Mouse (Mus musculus) neural tube, embryonic 11.5 days (tissue): Measurements from ENCODE around the gene Ptgis. TPM values are rescaled to one million over a fixed set of nuclear protein-coding genes. Genes with fewer than 3 reads are reported as not detected.

ENCODE experiments used
- ATAC-seq: fragments of 200-750 bp; cut with Nextera tagmentation; 2 replicates; pipeline ENCODE4 v1.8.0; 2017; ENCODE audit warnings: moderate number of reproducible peaks, mild to moderate bottlenecking, moderate TSS enrichment, moderate library complexity; ENCODE audit not compliant: insufficient read depth, low FRiP score, low TSS enrichment
- DNase-seq: peaks from one replicate; pipeline ENCODE4 v3.0.0-alpha.2; 2015; ENCODE audit warnings: low spot score
- H3K27ac ChIP-seq: fragments of 300-500 bp; sonication (generic); 2 replicates; pipeline ENCODE4 v1.5.1; 2014; ENCODE audit warnings: low read depth, mild to moderate bottlenecking, low read length
- H3K27me3 ChIP-seq: fragments of 300-500 bp; sonication (generic); 2 replicates; pipeline ENCODE4 v1.6.1; 2014; ENCODE audit warnings: mild to moderate bottlenecking, low read length, mixed read lengths; ENCODE audit not compliant: control insufficient read depth, insufficient read depth
- H3K36me3 ChIP-seq: fragments of 300-500 bp; sonication (generic); 2 replicates; pipeline ENCODE4 v1.6.1; 2014; ENCODE audit warnings: mild to moderate bottlenecking, low read length, moderate library complexity, mixed read lengths; ENCODE audit not compliant: control insufficient read depth, insufficient read depth
- H3K4me1 ChIP-seq: fragments of 300-500 bp; sonication (generic); 2 replicates; pipeline ENCODE4 v1.6.1; 2014; ENCODE audit warnings: low read length, mixed read lengths; ENCODE audit not compliant: control insufficient read depth, insufficient read depth
- H3K4me2 ChIP-seq: fragments of 300-500 bp; sonication (generic); 2 replicates; pipeline ENCODE4 v1.6.1; 2014; ENCODE audit warnings: low read depth, mild to moderate bottlenecking, moderate library complexity
- H3K4me3 ChIP-seq: fragments of 300-500 bp; sonication (generic); 2 replicates; pipeline ENCODE4 v1.5.1; 2014; ENCODE audit warnings: low read depth, low read length
- H3K9ac ChIP-seq: fragments of 300-500 bp; sonication (generic); 2 replicates; pipeline ENCODE4 v1.6.1; 2014; ENCODE audit warnings: mild to moderate bottlenecking, low read length
- H3K9me3 ChIP-seq: fragments of 300-500 bp; sonication (generic); 2 replicates; pipeline ENCODE4 v1.6.1; 2016; ENCODE audit warnings: low read length; ENCODE audit not compliant: control insufficient read depth
- WGBS: fragments of 180-500 bp; shearing (Covaris S2); extraction: QIAGEN DNeasy Blood & Tissue Kit; methylation state at CpG from one replicate; pipeline ENCODE4 v1.1.7; 2014; 5-methylcytosine and 5-hydroxymethylcytosine counted together
- polyA plus RNA-seq: library from polyadenylated mRNA; unstranded; fragments of >200 nt; fragmentation: Nextera tagmentation; extraction: Ambion mirVana; gene quantifications from 2 replicates; pipeline ENCODE4 v1.2.1, GENCODE M21; 2014

Gene Ptgis
- polyA plus RNA-seq, 1 experiment from 2014 or later, result 10.6 TPM

- H3K27me3 ChIP-seq, result no peaks in the 10 kb centered on the region
- H3K9me3 ChIP-seq, result no peaks in the 10 kb centered on the region
- no peak overlapping the region for H3K9ac ChIP-seq
- no peak overlapping the region for H3K4me3 ChIP-seq
- no peaks in the 10 kb centered on the region for H3K36me3 ChIP-seq
- WGBS, result 53% methylated on average over 16 of the region's 16 CpGs
- no peak overlapping the region for H3K27ac ChIP-seq
- ATAC-seq (no peak), DNase-seq (peak; percentile 56)
- H3K4me1 ChIP-seq, result 0 out of 2 replicates have a peak, but pooled peaks cover 2% of the 10 kb centered on the region
- no peak overlapping the region for H3K4me2 ChIP-seq
Measured at GRCm38 (mm10) chr2:167201463-167202291, 38.7 kb downstream of the Ptgis start.

GRCm38 (mm10) chr2:167198660-167199427 lies 41.6 kb downstream of the Ptgis start:
- no peak overlapping the region for H3K9ac ChIP-seq
- 0 out of 2 replicates have a peak, but pooled peaks cover 2% of the 10 kb centered on the region for H3K4me1 ChIP-seq
- no peak overlapping the region for H3K27ac ChIP-seq
- no peaks in the 10 kb centered on the region for H3K27me3 ChIP-seq
- ATAC-seq (no peak), DNase-seq (peak; percentile 28)
- H3K4me2 ChIP-seq, result no peak overlapping the region
- H3K36me3 ChIP-seq, result no peaks in the 10 kb centered on the region
- H3K4me3 ChIP-seq, result no peak overlapping the region
- H3K9me3 ChIP-seq, result no peaks in the 10 kb centered on the region
- WGBS, result 61% methylated on average over 13 of the region's 13 CpGs

- H3K4me3 ChIP-seq, result no peak overlapping the region
- DNase-seq (no peak), ATAC-seq (no peak)
- H3K27ac ChIP-seq, result no peak overlapping the region
- no peaks in the 10 kb centered on the region for H3K36me3 ChIP-seq
- 86% methylated on average over 3 of the region's 3 CpGs for WGBS
- H3K27me3 ChIP-seq, result peaks cover 27% of the 10 kb centered on the region
- H3K9me3 ChIP-seq, result no peaks in the 10 kb centered on the region
- H3K4me1 ChIP-seq, result peaks cover 11% of the 10 kb centered on the region
- no peak overlapping the region for H3K4me2 ChIP-seq
- no peak overlapping the region for H3K9ac ChIP-seq
Measured at GRCm38 (mm10) chr2:167193361-167193760, 47.0 kb downstream of the Ptgis start.

- Histone ChIP-seq H3K4me2 (peak within 1 kb of the TSS; percentile 91), H3K9me3 (no peaks in the 10 kb centered on the region), H3K36me3 (no peaks in the 10 kb centered on the region), H3K27ac (no peak within 1 kb of the TSS), H3K4me3 (peak within 1 kb of the TSS; percentile 59), H3K27me3 (peaks cover 38% of the 10 kb centered on the region), H3K9ac (peak within 1 kb of the TSS; percentile 52), H3K4me1 (peaks cover 12% of the 10 kb centered on the region)
- under 1% methylated on average over 34 of the region's 41 CpGs for WGBS
- DNase-seq, result peak; percentile 86
- peak; percentile 66; the same call in 1 of the 2 replicates for ATAC-seq
Measured at GRCm38 (mm10) chr2:167190076-167190399, 50.4 kb downstream of the Ptgis start, which contains the start of gene Kcnb1. TSS of gene Kcnb1 (minus strand) at chr2:167190155.

- peak; percentile 33 for ATAC-seq
- no peaks in the 10 kb centered on the region for H3K36me3 ChIP-seq
- peak overlapping the region; percentile 91 for H3K4me2 ChIP-seq
- peak overlapping the region; percentile 59 for H3K4me3 ChIP-seq
- H3K27me3 ChIP-seq, result peaks cover 38% of the 10 kb centered on the region
- H3K4me1 ChIP-seq, result peaks cover 12% of the 10 kb centered on the region
- H3K27ac ChIP-seq, result no peak overlapping the region
- peak overlapping the region; percentile 52 for H3K9ac ChIP-seq
- 1% methylated on average over 34 of the region's 91 CpGs for WGBS
- no peaks in the 10 kb centered on the region for H3K9me3 ChIP-seq
- peak; percentile 62 for DNase-seq
Measured at GRCm38 (mm10) chr2:167189291-167190075, 50.9 kb downstream of the Ptgis start.

GRCm38 (mm10) chr2:167188315-167189207 lies 51.8 kb downstream of the Ptgis start:
- peak; percentile 49 for ATAC-seq
- no peak overlapping the region for H3K27ac ChIP-seq
- H3K9me3 ChIP-seq, result no peaks in the 10 kb centered on the region
- H3K4me3 ChIP-seq, result peak overlapping the region; percentile 59
- no peak overlapping the region for H3K9ac ChIP-seq
- H3K27me3 ChIP-seq, result peaks cover 38% of the 10 kb centered on the region
- H3K4me2 ChIP-seq, result peak overlapping the region; percentile 91
- H3K4me1 ChIP-seq, result peaks cover 12% of the 10 kb centered on the region
- DNase-seq, result peak; percentile 73
- no peaks in the 10 kb centered on the region for H3K36me3 ChIP-seq
- WGBS, result 19% methylated on average over 50 of the region's 83 CpGs

GRCm38 (mm10) chr2:167187119-167187518 lies 53.3 kb downstream of the Ptgis start:
- H3K9me3 ChIP-seq, result no peaks in the 10 kb centered on the region
- H3K27ac ChIP-seq, result no peak overlapping the region
- H3K4me2 ChIP-seq, result no peak overlapping the region
- DNase-seq (no peak), ATAC-seq (no peak)
- H3K4me3 ChIP-seq, result no peak overlapping the region
- WGBS, result 87% methylated on average over 5 of the region's 5 CpGs
- peaks cover 12% of the 10 kb centered on the region for H3K4me1 ChIP-seq
- peaks cover 38% of the 10 kb centered on the region for H3K27me3 ChIP-seq
- H3K9ac ChIP-seq, result no peak overlapping the region
- no peaks in the 10 kb centered on the region for H3K36me3 ChIP-seq

- DNase-seq (no peak), ATAC-seq (no peak)
- H3K9ac ChIP-seq, result no peak overlapping the region
- 65% methylated on average over 10 of the region's 10 CpGs for WGBS
- H3K36me3 ChIP-seq, result no peaks in the 10 kb centered on the region
- H3K4me2 ChIP-seq, result no peak overlapping the region
- peaks cover 12% of the 10 kb centered on the region for H3K4me1 ChIP-seq
- H3K27ac ChIP-seq, result no peak overlapping the region
- H3K27me3 ChIP-seq, result peaks cover 38% of the 10 kb centered on the region
- no peak overlapping the region for H3K4me3 ChIP-seq
- H3K9me3 ChIP-seq, result no peaks in the 10 kb centered on the region
Measured at GRCm38 (mm10) chr2:167186544-167186943, 53.9 kb downstream of the Ptgis start.
